Mouse (Mus musculus): ENCODE data around the gene Gm11487. TPM values are rescaled to one million over a fixed set of nuclear protein-coding genes. Genes with fewer than 3 reads are reported as not detected.
"Not testable (repeated sequence)": the region's sequence is repeated elsewhere in the genome, so short reads cannot be mapped to it uniquely, and the experiment has no call there.

The Gm11487 gene
- not detected in 2 replicates for polyA plus RNA-seq (2015; fragmentation: Nextera tagmentation; extraction: Ambion mirVana)

DNA sequence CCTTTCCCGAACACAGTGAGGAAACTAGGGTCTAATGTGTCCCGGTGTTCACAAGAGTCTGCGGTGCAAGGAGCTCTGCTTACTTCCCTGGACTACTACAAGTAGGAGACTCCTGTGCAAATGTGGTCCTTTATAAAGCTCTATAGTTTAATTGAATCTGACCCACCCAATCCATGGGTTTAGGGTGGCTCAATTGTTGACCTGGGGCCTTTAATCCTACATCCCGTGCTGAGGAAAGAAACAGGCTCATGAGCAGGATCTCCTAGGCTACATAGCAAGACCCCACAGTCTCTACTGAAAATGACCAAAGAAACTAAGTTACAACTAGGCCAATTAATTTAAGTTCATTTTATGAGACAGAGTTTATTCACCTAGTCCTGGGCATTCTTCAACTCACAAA is at the start of gene Gm11487:
Gm11487 (minus strand) TSS at position 101 of the 400 bp plus-strand sequence.
- H3K9me3 ChIP-seq (replicated peaks; ENCODE audit: control insufficient read depth, low read length, poor library complexity, severe bottlenecking); H3K9ac ChIP-seq (ENCODE audit: low read depth, low read length); H3K27me3 ChIP-seq (ENCODE audit: control insufficient read depth, insufficient read depth, low read depth, low read length); H3K4me3 ChIP-seq (ENCODE audit: low read depth, low read length); H3K4me2 ChIP-seq (ENCODE audit: low read length); H3K27ac ChIP-seq (ENCODE audit: low read length); ATAC-seq; H3K4me1 ChIP-seq (ENCODE audit: control insufficient read depth, insufficient read depth, low read length); H3K36me3 ChIP-seq (ENCODE audit: control insufficient read depth, insufficient read depth, low read length): not testable (repeated sequence)
- WGBS, result 91% methylated on average over 3 of the region's 4 CpGs

DNA sequence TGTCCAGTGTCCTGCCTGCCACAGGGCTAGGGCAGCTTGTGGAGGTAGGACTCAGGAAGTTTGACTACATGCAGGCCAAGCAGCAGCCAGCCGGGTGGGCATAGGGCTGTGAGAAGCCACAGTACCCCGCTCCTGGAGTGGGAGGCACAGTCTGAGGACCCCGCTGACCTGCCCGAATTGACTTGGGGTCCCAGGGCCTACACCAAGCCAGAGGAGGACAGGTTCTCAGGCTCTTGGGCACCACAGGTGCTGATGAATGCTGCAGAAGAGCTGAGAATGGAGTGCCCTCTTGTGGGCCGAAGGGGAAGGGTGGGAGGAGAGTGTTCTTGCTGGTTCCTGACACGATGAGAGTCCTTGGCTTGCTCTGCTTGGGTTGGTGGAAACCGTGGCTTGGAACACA is 39.8 kb upstream of the Gm11487 start:
- no peak overlapping the region for H3K27ac ChIP-seq (ENCODE audit: low read length)
- ATAC-seq, result 0 out of 2 replicates have a peak, but pooled peaks have one; percentile 42
- no peaks in the 10 kb centered on the region for H3K4me1 ChIP-seq (ENCODE audit: control insufficient read depth, insufficient read depth, low read length)
- no peak overlapping the region for H3K4me3 ChIP-seq (ENCODE audit: low read depth, low read length)
- WGBS, result 56% methylated on average over 7 of the region's 7 CpGs
- H3K27me3 ChIP-seq (ENCODE audit: control insufficient read depth, insufficient read depth, low read depth, low read length), result no peaks in the 10 kb centered on the region
- H3K9me3 ChIP-seq (replicated peaks; ENCODE audit: control insufficient read depth, low read length, poor library complexity, severe bottlenecking), result no peaks in the 10 kb centered on the region
- H3K36me3 ChIP-seq (ENCODE audit: control insufficient read depth, insufficient read depth, low read length), result no peaks in the 10 kb centered on the region
- no peak overlapping the region for H3K9ac ChIP-seq (ENCODE audit: low read depth, low read length)
- no peak overlapping the region for H3K4me2 ChIP-seq (ENCODE audit: low read length)

DNA sequence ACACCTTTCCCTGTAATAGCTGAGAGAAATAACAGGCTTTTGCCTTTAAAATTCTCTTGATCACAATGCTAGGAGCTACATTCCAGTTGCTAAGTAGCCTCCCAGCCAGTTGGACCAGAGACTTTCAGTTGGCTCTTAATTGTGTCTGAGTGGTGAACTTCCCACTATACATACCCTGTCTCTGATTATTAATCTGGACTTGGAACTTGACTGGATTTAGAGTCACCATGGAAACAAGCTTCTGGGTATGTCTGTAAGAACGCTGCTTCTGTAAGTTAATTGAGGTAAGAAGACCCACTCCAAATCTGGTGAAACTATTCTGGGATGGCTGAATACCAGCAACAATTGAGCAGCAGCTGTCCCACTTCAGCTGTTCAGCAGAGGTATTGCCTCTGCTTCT is 37.7 kb upstream of the Gm11487 start:
- 31% methylated on average over 1 of the region's 1 CpGs for WGBS
- Histone ChIP-seq H3K4me1 (ENCODE audit: control insufficient read depth, insufficient read depth, low read length) (no peaks in the 10 kb centered on the region), H3K4me3 (ENCODE audit: low read depth, low read length) (no peak overlapping the region), H3K4me2 (ENCODE audit: low read length) (no peak overlapping the region), H3K27ac (ENCODE audit: low read length) (no peak overlapping the region), H3K9ac (ENCODE audit: low read depth, low read length) (no peak overlapping the region), H3K27me3 (ENCODE audit: control insufficient read depth, insufficient read depth, low read depth, low read length) (no peaks in the 10 kb centered on the region), H3K36me3 (ENCODE audit: control insufficient read depth, insufficient read depth, low read length) (no peaks in the 10 kb centered on the region), H3K9me3 (replicated peaks; ENCODE audit: control insufficient read depth, low read length, poor library complexity, severe bottlenecking) (no peaks in the 10 kb centered on the region)
- ATAC-seq, result 0 out of 2 replicates have a peak, but pooled peaks have one; percentile 17

DNA sequence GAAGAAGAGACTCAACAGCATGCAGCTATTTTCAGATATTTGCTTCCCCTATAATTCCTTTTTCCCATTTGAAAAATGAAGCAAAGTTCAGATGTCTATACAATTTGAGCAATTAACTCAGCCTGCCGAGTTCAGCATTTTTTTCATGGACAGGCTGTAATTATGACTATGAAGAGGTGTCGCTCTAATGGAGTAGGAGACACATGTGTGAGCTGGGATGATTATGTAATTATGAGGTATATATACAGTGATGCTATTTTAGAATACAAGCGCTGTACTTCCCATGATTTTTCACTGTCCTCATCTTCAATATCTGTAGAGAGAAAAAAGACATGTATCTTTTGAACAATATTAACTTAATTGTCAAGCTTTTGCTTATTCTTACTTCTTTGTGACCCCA is 21.0 kb upstream of the Gm11487 start:
- Histone ChIP-seq H3K27ac (ENCODE audit: low read length) (no peak overlapping the region), H3K9me3 (replicated peaks; ENCODE audit: control insufficient read depth, low read length, poor library complexity, severe bottlenecking) (no peaks in the 10 kb centered on the region), H3K4me3 (ENCODE audit: low read depth, low read length) (no peak overlapping the region), H3K27me3 (ENCODE audit: control insufficient read depth, insufficient read depth, low read depth, low read length) (no peaks in the 10 kb centered on the region), H3K9ac (ENCODE audit: low read depth, low read length) (no peak overlapping the region), H3K36me3 (ENCODE audit: control insufficient read depth, insufficient read depth, low read length) (no peaks in the 10 kb centered on the region), H3K4me1 (ENCODE audit: control insufficient read depth, insufficient read depth, low read length) (no peaks in the 10 kb centered on the region), H3K4me2 (ENCODE audit: low read length) (no peak overlapping the region)
- no peak for ATAC-seq
- 89% methylated on average over 3 of the region's 3 CpGs for WGBS

DNA sequence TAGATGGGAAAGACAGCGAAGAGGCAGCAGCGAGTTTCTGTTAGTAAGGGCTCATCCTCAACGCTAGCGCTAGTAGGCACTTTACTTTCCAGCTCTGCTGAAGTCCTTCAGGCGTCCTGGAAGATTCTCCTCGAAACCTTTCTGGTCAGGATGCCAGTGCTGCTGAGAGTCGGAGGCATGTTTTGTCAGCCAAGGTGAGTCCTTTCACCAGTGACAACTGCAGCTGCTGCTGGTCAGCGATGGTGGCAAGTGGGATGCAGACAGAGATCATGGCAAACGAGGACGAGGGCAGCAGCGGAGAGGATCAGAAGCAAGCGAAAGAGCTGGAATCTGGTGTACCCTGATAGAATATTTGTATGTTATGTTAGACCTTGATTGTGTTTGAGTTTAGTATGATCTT is 18.2 kb upstream of the Gm11487 start:
- Histone ChIP-seq H3K4me2 (ENCODE audit: low read length) (no peak overlapping the region), H3K27me3 (ENCODE audit: control insufficient read depth, insufficient read depth, low read depth, low read length) (no peaks in the 10 kb centered on the region), H3K4me3 (ENCODE audit: low read depth, low read length) (no peak overlapping the region), H3K4me1 (ENCODE audit: control insufficient read depth, insufficient read depth, low read length) (no peaks in the 10 kb centered on the region), H3K9ac (ENCODE audit: low read depth, low read length) (no peak overlapping the region), H3K36me3 (ENCODE audit: control insufficient read depth, insufficient read depth, low read length) (no peaks in the 10 kb centered on the region), H3K9me3 (replicated peaks; ENCODE audit: control insufficient read depth, low read length, poor library complexity, severe bottlenecking) (no peaks in the 10 kb centered on the region), H3K27ac (ENCODE audit: low read length) (no peak overlapping the region)
- no peak for ATAC-seq
- 95% methylated on average over 12 of the region's 12 CpGs for WGBS

DNA sequence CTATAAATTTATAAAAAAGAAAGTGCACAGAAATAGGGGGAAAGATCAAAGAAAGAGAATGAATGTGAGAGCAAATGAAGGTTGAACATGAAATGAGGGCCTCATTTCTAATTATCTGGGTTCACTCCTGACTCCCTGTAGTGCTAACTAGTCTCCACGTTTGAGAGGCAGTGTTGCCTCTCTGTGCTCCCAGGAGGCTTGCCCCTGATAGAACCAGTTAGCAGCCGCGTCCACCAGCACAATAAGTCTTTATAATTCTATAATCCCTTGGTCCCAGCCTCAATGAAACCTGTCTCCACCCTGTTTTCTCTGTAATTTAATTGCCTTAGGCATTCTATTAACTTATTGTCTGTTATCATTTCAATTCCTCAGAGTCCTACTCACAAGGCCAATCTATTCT is 38.3 kb downstream of the Gm11487 start:
- no peaks in the 10 kb centered on the region for H3K36me3 ChIP-seq (ENCODE audit: control insufficient read depth, insufficient read depth, low read length)
- ATAC-seq, result no peak
- H3K27me3 ChIP-seq (ENCODE audit: control insufficient read depth, insufficient read depth, low read depth, low read length), result no peaks in the 10 kb centered on the region
- H3K27ac ChIP-seq (ENCODE audit: low read length), result no peak overlapping the region
- no peak overlapping the region for H3K4me2 ChIP-seq (ENCODE audit: low read length)
- H3K4me3 ChIP-seq (ENCODE audit: low read depth, low read length), result no peak overlapping the region
- no peaks in the 10 kb centered on the region for H3K9me3 ChIP-seq (replicated peaks; ENCODE audit: control insufficient read depth, low read length, poor library complexity, severe bottlenecking)
- no peak overlapping the region for H3K9ac ChIP-seq (ENCODE audit: low read depth, low read length)
- H3K4me1 ChIP-seq (ENCODE audit: control insufficient read depth, insufficient read depth, low read length), result no peaks in the 10 kb centered on the region
- WGBS, result 10% methylated on average over 3 of the region's 3 CpGs

Other genes starting within 250 kb of the Gm11487 start
- gene Gm11238, start 202.8 kb upstream of the Gm11487 start, polyA plus RNA-seq (2015; fragmentation: Nextera tagmentation; extraction: Ambion mirVana), result not detected in 2 replicates
- not detected in 2 replicates for gene Gm11237, start 217.9 kb upstream of the Gm11487 start, polyA plus RNA-seq (2015; fragmentation: Nextera tagmentation; extraction: Ambion mirVana)
- not detected in 2 replicates for gene Gm11236, start 233.0 kb upstream of the Gm11487 start, polyA plus RNA-seq (2015; fragmentation: Nextera tagmentation; extraction: Ambion mirVana)

Measured in midbrain, embryonic 16.5 days (tissue).